Mouse (Mus musculus): ENCODE data around the gene Rdh11.
"Not testable (repeated sequence)": the region's sequence is repeated elsewhere in the genome, so short reads cannot be mapped to it uniquely, and the experiment has no call there.

Gene Rdh11

DNA sequence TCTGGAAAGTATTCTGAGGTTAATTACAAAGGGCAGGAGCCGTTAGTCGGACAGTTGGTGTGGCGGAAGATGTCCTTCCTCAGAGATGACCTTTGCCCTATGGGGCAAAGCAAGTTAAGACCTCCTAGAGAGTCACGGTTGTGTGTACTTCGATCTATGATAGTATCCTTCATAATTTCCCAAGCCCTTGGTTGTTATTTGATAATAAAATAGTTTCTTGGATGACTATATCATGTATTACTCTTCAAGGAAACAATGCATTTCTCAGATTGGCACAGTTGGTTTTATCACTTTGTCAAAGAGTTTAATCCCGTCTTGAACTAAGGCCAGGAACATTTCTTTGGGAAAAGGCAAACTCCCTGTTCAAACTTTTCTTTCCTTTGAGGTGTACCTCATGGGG, at the start of gene Rdh11:
Gene Rdh11, minus strand, starts transcription at position 101 of the 400 bp plus-strand sequence.
- DNase-seq (ENCODE audit: low read depth, low spot score): no peak

DNA sequence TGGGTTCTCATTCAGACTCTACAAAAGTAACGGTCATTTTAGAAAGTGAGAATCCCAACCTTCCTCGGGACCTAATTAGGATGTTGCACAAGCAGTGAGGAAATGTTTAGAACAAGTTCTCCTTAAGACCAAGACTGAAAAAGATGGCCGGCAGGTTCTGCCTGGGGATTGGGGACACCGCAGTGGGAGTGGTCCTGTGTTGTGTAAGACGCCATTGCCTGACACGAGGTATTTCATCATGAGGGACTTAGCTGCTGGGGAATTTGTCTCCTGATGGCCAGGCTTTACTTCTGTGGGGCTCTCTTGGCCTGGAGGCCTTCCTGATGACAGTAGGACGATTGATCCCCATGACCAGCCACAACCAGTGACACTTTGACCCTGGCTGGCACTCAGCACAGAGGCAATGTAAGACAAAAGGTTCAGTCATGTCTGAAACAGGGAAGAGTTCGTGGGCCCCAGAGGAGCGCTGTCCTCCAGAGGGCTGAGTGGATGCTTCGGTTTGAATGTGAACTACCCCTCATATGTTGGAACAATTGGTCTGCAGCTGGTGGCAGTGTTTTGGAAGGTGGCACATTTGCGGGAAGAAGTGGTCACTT, 43.5 kb upstream of the Rdh11 start:
- DNase-seq (ENCODE audit: low read depth, low spot score): no peak

DNA sequence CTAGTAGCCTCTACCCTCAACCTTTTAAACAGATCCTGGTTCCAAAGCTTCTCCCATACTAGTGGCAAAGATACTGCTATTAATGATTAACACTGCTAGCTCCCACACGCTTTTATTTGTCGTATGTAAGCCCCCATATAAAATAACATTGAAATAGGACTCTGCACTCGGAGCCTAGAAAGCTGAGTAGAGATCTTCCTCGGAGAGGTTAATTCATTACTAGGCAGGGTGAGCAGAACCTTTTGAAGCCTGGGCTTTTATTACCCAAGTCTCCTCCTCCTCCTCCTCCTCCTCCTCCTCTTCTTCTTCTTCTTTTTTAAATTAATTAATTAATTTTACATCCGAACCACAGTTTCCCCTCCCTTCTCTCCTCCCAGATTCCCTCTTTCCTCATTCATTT, 25.4 kb upstream of the Rdh11 start:
- no peak for DNase-seq (ENCODE audit: low read depth, low spot score)

DNA sequence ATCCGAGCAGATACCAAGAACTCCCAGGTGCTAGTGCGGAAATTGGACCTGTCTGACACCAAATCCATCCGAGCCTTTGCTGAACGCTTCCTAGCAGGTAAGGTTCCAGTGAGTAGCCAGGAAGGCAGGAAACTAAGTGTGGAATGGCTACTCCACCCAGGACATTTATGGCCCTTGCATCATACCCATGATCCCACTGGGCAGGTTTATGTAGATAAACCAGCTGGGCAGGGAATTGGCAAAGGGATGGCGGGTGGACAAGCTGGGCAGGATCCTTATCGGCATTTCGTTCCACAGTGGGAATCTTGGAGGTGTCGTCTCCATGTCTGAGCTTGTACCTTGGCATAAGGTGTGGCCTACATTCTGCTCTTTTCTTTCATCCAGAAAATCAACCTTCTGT, 19.4 kb upstream of the Rdh11 start:
- no peak for DNase-seq (ENCODE audit: low read depth, low spot score)

DNA sequence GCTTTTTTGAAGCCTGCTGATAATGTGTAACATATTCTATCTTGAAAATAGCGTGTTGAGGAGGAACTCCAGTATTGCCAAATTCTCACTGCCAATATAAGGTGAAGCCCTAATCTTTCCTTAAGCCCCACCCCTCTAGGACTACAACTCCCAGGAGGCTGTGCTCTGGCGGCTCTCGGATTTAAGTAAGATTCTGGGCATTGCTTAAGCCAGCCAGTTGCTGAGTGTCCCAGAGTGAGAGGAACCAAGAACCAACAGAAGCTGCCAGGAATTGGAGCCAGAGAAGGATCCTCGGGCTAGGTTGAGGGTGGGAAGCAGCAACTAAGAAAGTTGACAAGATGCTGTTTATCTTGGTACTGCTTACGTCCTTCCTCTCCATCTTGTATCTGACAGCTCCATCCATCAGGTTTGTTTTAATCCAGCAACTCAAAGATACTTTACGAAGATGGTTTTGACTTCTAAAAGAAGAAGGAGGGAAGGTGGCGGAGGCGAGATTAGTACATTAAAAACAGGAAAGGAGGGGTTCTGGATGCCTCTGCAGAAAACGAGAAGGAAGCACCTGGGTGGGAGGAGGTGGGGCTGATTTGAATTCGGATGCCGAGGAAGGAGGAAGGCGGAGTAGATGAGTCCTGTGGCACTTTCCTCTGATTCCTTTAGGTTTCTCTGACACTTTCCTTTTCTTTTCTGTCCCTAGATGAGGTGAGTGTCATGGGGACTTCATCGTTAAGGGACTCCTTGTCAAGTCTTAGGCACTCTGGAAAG, 16.8 kb upstream of the Rdh11 start, which contains the start of gene Rdh12:
Gene Rdh12, plus strand, starts transcription at position 212 of the 762 bp plus-strand sequence.
- peak; percentile 23 for DNase-seq (ENCODE audit: low read depth, low spot score)

DNA sequence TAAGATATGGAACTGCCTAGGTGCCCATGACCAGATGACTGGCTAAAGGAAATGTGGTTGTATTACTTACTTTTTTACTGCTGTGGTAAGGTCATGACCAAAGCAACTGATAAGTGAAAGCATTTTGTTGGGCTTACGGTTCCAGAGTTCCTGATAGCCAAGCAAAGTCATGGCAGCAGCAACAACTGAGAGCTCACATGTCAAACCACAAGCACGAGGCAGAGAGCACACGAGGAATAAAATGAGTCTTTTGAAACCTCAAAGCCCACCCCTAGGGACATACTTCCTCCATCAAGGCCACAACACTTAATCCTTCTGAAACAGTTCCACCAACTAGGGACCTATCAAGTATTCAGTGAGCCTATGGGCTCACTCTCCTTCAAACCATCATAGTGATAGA, 9.8 kb upstream of the Rdh11 start:
- no peak for DNase-seq (ENCODE audit: low read depth, low spot score)

DNA sequence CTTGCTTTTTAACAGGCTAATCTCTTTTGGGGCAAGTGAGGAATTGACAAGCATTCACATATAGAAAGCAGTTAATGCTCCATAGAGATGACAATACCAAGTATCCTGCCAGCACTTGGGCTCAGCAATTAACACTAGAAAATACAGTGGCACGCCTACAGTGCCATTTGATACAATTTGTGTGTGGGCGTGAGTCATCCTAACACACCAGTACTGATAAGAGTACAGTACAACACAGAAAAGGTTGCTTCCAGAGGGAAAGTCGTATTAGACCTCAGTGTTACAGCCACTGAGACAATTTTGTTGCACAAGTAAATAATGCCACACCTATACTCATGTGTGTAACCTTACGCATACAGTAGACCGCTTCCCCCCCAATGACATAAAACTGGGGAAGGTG, 5.0 kb upstream of the Rdh11 start:
- DNase-seq (ENCODE audit: low read depth, low spot score): no peak

DNA sequence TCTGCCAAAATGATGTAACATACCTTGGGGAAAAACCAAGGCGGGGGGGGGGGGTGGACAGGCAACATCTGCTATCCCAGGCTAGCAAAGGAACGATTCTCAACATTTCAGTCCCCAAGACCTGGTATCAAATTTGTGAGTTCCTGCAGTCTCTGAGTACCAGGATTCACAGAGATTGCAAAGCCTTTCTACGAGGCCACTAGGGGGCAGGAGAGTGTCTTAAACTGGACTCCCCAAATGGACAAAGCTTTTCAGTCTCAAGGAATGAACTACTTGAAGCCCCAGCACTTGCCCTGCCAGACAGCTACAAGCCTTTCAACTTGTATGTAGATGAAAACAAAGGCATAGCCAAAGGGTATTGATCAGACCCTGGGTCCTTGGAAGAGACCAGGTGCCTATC, 1.3 kb upstream of the Rdh11 start:
- peak; percentile 91 for DNase-seq (ENCODE audit: low read depth, low spot score)

DNA sequence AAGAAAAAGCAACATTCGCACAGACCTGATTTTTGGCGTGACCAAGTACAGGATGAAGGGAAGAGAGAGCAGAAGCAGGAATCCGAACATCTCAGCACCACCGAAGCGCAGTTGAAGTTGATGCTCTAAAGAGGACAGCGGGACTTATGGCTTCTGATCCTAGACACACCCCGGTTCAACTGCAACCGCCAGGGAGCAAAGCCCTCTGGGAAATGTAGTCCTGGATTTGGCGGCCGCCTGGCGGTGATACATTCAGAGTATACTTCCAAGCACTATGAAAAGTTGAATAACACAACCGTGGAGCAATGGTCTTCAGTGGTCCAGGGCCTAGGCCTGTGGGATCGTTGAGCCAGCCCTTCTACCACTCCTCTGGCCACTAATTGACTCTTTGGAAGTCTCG, 392 bp downstream of the Rdh11 start:
- peak; percentile 94 for DNase-seq (ENCODE audit: low read depth, low spot score)

DNA sequence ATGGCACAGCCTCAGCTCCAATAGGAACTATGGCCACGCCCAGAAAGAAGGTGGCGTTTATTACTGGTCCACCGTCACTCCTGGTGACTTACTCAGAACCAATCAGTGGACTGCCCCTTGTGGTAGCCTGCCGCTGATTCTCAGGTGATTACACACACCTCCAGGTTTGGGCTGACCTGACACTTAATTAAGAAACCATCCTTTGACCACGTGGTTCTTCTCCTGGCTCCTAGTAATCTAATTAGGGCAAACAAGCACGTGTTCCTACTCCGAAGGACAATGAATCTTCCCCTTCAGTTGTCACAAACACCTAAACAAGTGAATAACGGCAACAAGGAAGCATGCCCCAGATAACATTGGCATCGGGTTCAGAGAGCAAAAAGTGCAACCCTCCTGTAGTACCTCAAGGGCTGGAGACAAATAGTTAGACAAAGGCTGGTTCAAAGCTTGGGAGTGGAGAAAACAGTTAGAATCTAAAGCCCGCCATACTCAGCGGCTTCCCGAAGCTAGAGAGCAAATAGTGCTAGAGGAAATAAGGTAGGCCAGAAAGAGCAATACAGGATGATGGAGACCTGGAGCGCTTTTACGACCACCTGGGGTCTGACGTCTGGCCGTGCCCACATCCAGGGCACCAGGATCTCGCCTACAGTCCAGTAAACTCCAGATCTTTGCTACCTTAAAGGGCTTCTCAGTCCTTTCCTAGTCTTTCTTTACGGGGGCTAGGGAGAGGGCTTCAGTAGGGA, 991 bp downstream of the Rdh11 start:
- DNase-seq (ENCODE audit: low read depth, low spot score): peak; percentile 95

DNA sequence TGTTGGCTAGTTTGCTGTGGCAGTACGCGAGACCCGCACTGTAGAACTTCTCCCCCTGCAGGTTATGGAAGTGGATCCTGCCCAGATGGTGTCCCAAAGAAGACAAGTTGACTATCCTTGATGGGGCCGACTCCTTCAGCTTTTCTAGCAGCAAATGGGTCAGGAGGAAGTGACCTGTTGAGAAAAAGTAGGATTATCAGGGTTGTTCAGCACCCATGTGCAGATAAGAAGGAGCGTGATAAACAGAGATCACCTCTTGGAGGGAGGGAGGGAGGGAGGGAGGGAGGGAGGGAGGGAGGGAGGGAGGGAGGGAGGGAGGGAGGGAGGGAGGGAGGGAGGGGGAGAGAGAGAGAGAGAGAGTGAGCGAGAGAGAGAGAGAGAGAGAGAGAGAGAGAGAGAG, 6.9 kb downstream of the Rdh11 start:
- not testable (repeated sequence) for DNase-seq (ENCODE audit: low read depth, low spot score)

DNA sequence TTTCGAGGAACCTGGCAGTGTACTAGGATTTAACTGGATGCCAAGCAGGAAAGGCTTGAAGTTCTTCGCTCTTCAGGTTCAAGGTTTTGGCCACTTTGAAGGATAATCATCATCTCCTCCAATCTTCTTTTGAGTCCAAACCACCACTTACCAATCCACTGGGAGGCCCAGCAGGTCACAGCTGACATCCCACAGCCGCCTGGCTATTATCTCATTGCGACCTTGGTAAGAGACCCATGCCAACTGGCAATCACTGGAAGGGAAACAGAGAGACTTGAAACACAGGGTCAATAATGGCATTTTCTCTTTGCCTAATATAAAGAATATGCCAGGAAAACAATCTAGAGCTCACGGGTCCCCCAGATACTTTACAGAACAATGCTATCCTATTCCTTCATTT, 16.1 kb downstream of the Rdh11 start:
- DNase-seq (ENCODE audit: low read depth, low spot score): no peak

DNA sequence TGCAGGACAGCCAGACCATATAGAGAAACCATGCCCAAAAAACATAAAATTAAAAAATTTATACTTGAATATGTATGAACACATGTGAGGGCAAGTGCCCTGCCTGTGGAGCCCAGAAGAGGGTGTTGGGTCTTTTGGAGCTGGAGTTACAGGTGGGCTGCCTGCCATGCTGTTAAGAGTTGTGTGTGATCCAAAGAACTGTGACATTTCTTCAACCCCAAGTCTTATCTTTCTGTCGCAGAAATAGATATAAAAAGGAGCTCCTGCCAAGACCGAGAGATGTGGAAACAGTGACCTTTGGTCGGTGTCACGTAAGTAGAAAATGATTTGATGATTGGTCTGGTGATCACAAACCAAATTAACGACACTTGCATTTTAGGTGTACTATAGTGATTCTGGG, 18.4 kb downstream of the Rdh11 start:
- DNase-seq (ENCODE audit: low read depth, low spot score): no peak

DNA sequence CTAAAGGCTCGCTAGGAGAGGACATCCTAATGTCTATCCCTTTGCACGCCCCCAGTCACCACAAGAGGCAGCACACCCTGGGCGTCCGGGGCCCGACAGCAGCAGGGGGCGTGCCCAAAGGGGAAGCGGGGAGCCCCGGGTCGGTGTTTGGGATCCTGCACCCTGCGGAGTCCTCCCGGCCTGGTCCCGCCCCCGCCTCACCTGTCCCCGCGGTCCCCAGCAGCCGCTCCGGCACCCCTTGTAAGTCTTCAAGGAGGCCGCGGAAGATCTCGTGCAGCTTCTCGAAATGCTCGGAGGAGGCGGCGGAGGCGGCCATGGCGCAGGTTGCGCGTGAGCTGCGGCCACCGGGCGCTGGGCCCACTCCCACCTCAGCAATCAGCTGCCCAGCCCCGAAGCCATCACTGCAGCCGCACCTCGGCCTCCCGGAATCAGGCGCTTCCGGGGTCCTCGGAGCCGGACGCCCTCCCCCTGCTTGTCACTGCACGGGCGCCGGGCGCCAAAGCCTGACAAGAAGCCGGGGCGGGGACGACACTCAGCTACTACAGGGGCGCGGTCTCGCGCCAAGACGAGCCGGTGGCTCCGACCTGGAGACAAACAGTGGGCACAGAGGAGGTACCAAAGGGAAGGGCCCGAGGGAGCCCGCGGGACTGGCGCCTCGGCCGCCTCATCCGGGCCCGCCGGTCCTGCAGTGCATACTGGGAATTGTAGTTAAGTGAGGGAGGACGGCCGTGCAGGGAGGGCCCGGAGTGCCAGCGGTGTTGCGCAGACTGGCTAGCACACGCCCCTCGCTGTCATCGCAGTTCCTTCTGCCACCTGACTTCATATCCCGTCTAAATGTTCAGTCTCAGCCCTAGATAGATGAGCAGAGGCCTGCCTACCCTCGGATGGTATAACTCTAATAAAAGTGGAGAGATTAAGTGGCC, 19.8 kb downstream of the Rdh11 start, which contains the start of gene Vti1b:
Gene Vti1b, minus strand, starts transcription at position 649 of the 923 bp plus-strand sequence.
- peak; percentile 90 for DNase-seq (ENCODE audit: low read depth, low spot score)

DNA sequence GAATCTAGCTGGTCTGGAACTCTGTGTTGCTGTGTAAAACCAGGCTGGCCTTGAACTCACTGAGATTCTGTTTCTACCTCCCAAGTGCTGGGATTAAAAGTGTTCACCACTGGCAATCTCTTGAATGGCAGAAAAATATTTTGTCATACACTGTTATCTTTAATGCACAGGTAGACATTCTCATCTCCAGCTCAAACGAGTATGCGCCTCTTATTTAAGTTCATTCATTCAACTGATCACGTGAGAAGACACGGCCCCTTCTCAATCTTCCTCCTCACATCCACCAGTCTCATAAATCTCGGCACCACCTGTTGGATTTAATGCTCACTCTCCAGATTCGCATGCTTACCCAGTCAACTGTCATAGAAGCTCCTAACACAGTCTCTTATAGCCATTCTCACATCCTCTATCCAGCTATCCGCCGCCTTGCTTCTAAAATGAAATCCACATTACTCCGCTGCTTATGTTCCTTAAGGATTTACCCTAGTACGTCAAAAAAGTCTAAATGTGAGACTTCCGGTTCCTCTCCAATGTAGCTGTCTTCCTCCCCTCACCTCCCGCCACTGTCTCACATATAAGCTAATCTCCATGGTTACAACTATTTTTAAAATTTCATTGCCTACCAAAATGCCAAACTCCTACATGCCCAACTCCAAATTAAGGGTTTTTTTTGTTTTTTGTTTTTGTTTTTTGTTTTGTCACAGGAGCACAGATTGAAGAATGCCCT, 20.7 kb downstream of the Rdh11 start:
- no peak for DNase-seq (ENCODE audit: low read depth, low spot score)

DNA sequence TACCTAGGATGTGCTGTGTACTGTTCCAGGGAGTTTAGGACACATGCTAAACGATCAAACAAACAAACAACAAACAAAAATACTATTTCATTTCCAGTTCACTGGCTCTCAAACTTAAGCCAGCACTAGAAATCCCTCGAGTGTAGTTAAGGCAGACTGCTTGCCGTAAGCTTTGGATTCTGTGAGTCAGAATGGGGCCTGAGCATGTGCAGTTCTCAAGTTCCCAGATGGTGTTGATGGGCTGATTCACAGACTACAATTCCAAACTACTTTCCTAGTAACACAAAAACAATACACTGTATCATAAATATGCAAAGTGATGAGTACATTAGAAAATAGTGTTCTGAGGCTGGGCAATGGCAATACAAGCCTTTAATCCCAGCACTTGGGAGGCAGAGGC, 21.7 kb downstream of the Rdh11 start:
- DNase-seq (ENCODE audit: low read depth, low spot score): peak; percentile 63

DNA sequence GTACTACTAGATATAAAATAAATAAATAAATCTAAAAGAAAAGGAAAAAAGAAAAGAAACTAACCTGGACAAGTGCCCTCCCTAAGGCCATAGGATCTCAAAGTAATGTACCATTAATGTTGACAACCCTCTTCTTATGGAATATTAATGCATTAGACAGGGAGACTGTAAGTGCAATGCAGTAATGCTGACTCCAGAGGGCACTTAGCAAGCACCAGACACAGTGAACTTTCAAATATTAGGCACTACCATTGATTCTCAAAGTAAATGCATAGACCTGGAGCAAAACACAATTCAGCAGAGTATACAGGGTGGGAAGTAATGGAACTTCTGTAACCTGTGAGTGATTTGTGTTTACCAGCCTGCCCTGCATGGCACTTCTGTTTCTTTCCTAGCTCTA, 22.9 kb downstream of the Rdh11 start:
- peak; percentile 24 for DNase-seq (ENCODE audit: low read depth, low spot score)

DNA sequence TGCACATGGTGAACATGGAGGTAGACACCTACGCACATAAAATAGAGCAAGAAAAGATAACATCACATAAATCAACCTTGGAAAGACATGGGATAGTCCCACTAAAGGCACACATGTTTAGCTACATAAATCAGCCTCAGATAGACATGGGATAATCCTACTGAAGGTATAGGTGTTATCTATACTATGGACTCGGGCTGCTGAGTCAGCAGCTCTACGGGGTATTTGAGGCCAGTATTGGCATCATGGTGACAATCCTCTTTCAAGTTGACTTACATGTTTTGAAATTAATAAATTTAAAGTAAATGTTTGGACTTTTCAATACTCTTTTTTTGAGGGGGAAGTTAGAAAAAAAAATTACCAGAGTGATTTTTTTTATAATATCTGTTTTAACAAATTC, 29.2 kb downstream of the Rdh11 start:
- no peak for DNase-seq (ENCODE audit: low read depth, low spot score)

DNA sequence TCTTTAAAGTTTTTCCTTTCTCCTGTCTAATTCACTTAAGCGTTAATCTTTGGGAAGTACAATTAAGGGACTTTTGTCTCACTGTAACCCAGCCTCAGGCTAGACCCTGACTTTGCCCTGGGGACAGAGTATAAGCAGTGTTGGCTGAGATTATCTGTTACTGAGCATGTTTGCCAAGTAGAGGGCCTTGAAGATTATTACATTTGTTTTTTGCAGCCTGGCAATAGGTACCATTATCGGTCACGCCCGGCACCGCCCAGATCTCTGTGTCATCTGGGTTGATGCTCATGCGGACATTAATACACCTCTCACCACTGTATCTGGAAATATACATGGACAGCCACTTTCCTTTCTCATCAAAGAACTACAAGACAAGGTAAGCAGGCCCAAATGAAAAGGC, 42.4 kb downstream of the Rdh11 start:
- DNase-seq (ENCODE audit: low read depth, low spot score): no peak

DNA sequence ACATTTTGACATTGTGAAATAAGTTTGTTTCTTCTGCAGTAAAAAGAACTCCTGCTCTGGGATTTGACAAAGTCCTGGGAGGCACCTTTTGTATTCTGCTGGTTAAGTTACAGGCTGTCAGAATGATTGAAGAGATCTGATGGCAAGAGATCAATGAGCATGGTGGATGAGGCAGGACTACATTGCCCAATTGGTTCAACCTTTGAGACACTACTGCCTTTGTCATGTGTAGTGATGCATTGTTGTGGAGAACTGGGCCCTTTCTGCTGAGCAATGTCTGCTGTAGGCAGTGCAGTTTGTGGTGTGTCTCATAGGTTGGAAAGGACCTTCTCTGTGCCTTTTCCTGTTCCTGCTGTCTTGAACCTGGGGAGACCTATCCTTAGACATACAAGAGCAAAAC, 50.7 kb downstream of the Rdh11 start:
- no peak for DNase-seq (ENCODE audit: low read depth, low spot score)

DNA sequence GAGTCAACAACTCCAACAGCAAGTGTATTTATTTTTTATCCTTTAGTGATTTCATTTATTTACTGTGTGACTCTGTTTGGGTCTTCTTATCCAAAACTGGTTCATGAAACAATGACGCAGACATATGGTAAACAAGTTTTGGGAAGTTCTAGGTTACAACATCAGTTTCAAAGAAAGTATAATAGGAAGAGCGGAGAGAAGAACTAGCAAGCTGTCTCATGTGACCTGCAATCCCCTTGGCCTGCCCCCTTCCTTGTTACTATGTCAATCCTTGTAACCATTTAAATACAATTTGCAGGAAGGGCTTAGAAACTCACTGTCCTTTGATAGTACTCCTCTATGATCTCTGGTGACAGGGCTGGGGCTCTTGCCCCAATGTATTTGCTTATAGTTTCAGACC, 51.3 kb downstream of the Rdh11 start:
- DNase-seq (ENCODE audit: low read depth, low spot score): no peak
